Mouse (Mus musculus): ENCODE measurements around the gene Dazap1. TPM values are rescaled to one million over a fixed set of nuclear protein-coding genes. Genes with fewer than 3 reads are reported as not detected.
A peak's percentile ranks its signal among the peaks of the same experiment; 100 is the strongest.

Gene Dazap1
- total and polyA plus RNA-seq, 3 experiments = 159 to 236 TPM; not detected in 1

- Histone ChIP-seq H3K4me3 (ENCODE audit: control insufficient read depth in 1 of 2, insufficient read depth in 1 of 2, low read depth in 2 of 2, low read length in 2 of 2) (peak within 1 kb of the TSS; percentile 66 to 79), H3K36me3 (ENCODE audit: control insufficient read depth in 1 of 2, insufficient read depth in 2 of 2, low read length in 2 of 2) (peaks cover 0 to 11% of the 10 kb centered on the region in 2 experiments; a peak in 2 of 4 replicates), H3K27ac (ENCODE audit: control insufficient read depth, low read depth, low read length) (peak within 1 kb of the TSS; percentile 88), H3K9ac (ENCODE audit: control insufficient read depth, low read depth, low read length, poor library complexity, severe bottlenecking) (peak within 1 kb of the TSS; percentile 86), H3K9me3 (replicated peaks; ENCODE audit: insufficient read depth, low read length) (no peaks in the 10 kb centered on the region), H3K79me2 (ENCODE audit: control insufficient read depth, insufficient read depth, low read length, poor library complexity) (peaks cover 39% of the 10 kb centered on the region), H3K27me3 (ENCODE audit: control insufficient read depth in 1 of 2, insufficient read depth in 2 of 2, low read length in 2 of 2) (no peaks in the 10 kb centered on the region), H3K4me1 (ENCODE audit: control insufficient read depth in 1 of 2, insufficient read depth in 2 of 2, low read length in 2 of 2) (peaks cover 0 to 38% of the 10 kb centered on the region in 2 experiments; a peak in 3 of 4 replicates)
- no peak for TF ChIP-seq SMC3 (IDR thresholded peaks at IDR 0.05; ENCODE audit: low read depth, low read length)
- TF ChIP-seq KAT2A (conservative IDR thresholded peaks at IDR 0.05; ENCODE audit: low read depth, low read length) = no peak; the same call in 1 of the 2 replicates
- no peak for TF ChIP-seq UBTF (IDR thresholded peaks at IDR 0.05; ENCODE audit: borderline replicate concordance, insufficient read depth, low read depth, low read length)
- peak; percentile 1; the same call in 1 of the 2 replicates for TF ChIP-seq MYC (IDR thresholded peaks at IDR 0.05; ENCODE audit: low read depth, low read length)
- TF ChIP-seq USF1 (IDR thresholded peaks at IDR 0.05; ENCODE audit: low read depth, low read length) = no peak
- peak; percentile 75; the same call in 1 of the 2 replicates for TF ChIP-seq TBP (IDR thresholded peaks at IDR 0.05; ENCODE audit: low read depth, low read length)
- TF ChIP-seq NRF1 (IDR thresholded peaks at IDR 0.05; ENCODE audit: insufficient read depth, low read depth, low read length, poor library complexity, severe bottlenecking) = no peak
- peak; percentile 99 for TF ChIP-seq ELF1 (IDR thresholded peaks at IDR 0.05; ENCODE audit: low read depth, low read length)
- peak; percentile 28 for TF ChIP-seq MAX (IDR thresholded peaks at IDR 0.05; ENCODE audit: low read length)
- TF ChIP-seq MEF2A (IDR thresholded peaks at IDR 0.05; ENCODE audit: extremely low read depth, insufficient replicate concordance, low read depth, low read length, poor library complexity, severe bottlenecking) = no peak
- TF ChIP-seq EP300 (IDR thresholded peaks at IDR 0.05; ENCODE audit: low read depth in 1 of 2, low read length in 2 of 2) = 0 out of 4 replicates have a peak, but pooled peaks of 1 of the 2 experiments have one; percentile 14
- 0 out of 2 replicates have a peak, but pooled peaks have one; percentile 47 for TF ChIP-seq MAZ (IDR thresholded peaks at IDR 0.05; ENCODE audit: low read depth, low read length)
- peak; percentile 35; the same call in 1 of the 2 replicates for TF ChIP-seq TCF12 (IDR thresholded peaks at IDR 0.05; ENCODE audit: low read depth, low read length)
- TF ChIP-seq POLR2AphosphoS2 (IDR thresholded peaks at IDR 0.05; ENCODE audit: low read length) = peak; percentile 86
- peak; percentile 95 for TF ChIP-seq SIN3A (IDR thresholded peaks at IDR 0.05; ENCODE audit: low read length)
- TF ChIP-seq ZMIZ1 (IDR thresholded peaks at IDR 0.05; ENCODE audit: low read depth, low read length) = peak; percentile 85
- TF ChIP-seq MXI1 (IDR thresholded peaks at IDR 0.05; ENCODE audit: low read depth, low read length) = peak; percentile 66; the same call in 1 of the 2 replicates
- TF ChIP-seq POLR2A (IDR thresholded peaks at IDR 0.05; ENCODE audit: control insufficient read depth in 1 of 2, insufficient read depth in 1 of 2, low read depth in 1 of 2, low read length in 2 of 2, poor library complexity in 1 of 2) = peak; percentile 81 to 94
- TF ChIP-seq RAD21 (IDR thresholded peaks at IDR 0.05; ENCODE audit: low read depth, low read length) = no peak
- peak; percentile 88 for TF ChIP-seq HCFC1 (IDR thresholded peaks at IDR 0.05; ENCODE audit: low read depth, low read length)
- peak; percentile 87 for TF ChIP-seq NELFE (IDR thresholded peaks at IDR 0.05; ENCODE audit: low read depth, low read length)
- TF ChIP-seq ETS1 (IDR thresholded peaks at IDR 0.05; ENCODE audit: low read depth, low read length) = peak; percentile 46
- peak; percentile 98 for DNase-seq (ENCODE audit: low read depth, low spot score)
These were observed 59.1 kb downstream of the Dazap1 start, which contains the start of gene 2310011J03Rik for GRCm38 (mm10) chr10:80320340-80320760. Gene 2310011J03Rik, minus strand, starts transcription at chr10:80320537.

All from MEL (cell line).